Mouse (Mus musculus) heart, postnatal 0 days (tissue): ENCODE measurements at regions not wholly inside any gene's neighbourhood (a gene's known extent, or its start where the extent isn't known, plus 50 kb on each side); places are given as distances from the start of the nearest gene placed in this dataset.

Experiments used
- ATAC-seq: fragments of 200-750 bp; cut with Nextera tagmentation; 2 replicates; pipeline ENCODE4 v1.8.0; 2017; ENCODE audit warnings: low read depth, moderate number of reproducible peaks, moderate library complexity; ENCODE audit not compliant: insufficient read depth
- DNase-seq: peaks from one replicate; pipeline ENCODE4 v3.0.0-alpha.2; 2016; ENCODE audit warnings: low spot score
- H3K27ac ChIP-seq: fragments of 300-500 bp; sonication (generic); 2 replicates; pipeline ENCODE4 v1.5.1; 2014; ENCODE audit warnings: low read depth, mild to moderate bottlenecking
- H3K27me3 ChIP-seq: fragments of 300-500 bp; sonication (generic); 2 replicates; pipeline ENCODE4 v1.6.1; 2014; ENCODE audit warnings: low read length, mixed read lengths; ENCODE audit not compliant: control insufficient read depth, insufficient read depth
- H3K36me3 ChIP-seq: fragments of 300-500 bp; sonication (generic); replicated peaks from 2 replicates; pipeline ENCODE4 v1.6.1; 2014; ENCODE audit warnings: low read length, mixed read lengths; ENCODE audit not compliant: control insufficient read depth, insufficient read depth
- H3K4me1 ChIP-seq: fragments of 300-500 bp; sonication (generic); 2 replicates; pipeline ENCODE4 v1.6.1; 2014; ENCODE audit warnings: antibody characterized with exemption; ENCODE audit not compliant: control insufficient read depth, insufficient read depth
- H3K4me2 ChIP-seq: fragments of 300-500 bp; sonication (generic); 2 replicates; pipeline ENCODE4 v1.6.1; 2014; ENCODE audit warnings: low read depth, mild to moderate bottlenecking, low read length, moderate library complexity
- H3K4me3 ChIP-seq: fragments of 300-500 bp; sonication (generic); 2 replicates; pipeline ENCODE4 v1.5.1; 2014; ENCODE audit warnings: low read depth, low read length
- H3K9ac ChIP-seq: fragments of 300-500 bp; sonication (generic); replicated peaks from 2 replicates; pipeline ENCODE4 v1.6.1; 2014; ENCODE audit warnings: low read depth, low read length, mixed read lengths
- H3K9me3 ChIP-seq: fragments of 300-500 bp; sonication (generic); replicated peaks from 2 replicates; pipeline ENCODE4 v1.6.1; 2016; ENCODE audit warnings: low read length; ENCODE audit not compliant: control insufficient read depth
- CTCF ChIP-seq: IDR thresholded peaks from 2 replicates; pipeline ENCODE4 v1.5.1; 2016; ENCODE audit warnings: antibody characterized with exemption, control low read depth, low read depth
- EP300 ChIP-seq: IDR thresholded peaks from 2 replicates; pipeline ENCODE4 v1.6.1; 2016; ENCODE audit warnings: antibody characterized with exemption, low read depth
- WGBS: fragments of 180-500 bp; shearing (Covaris S2); extraction: QIAGEN DNeasy Blood & Tissue Kit; methylation state at CpG from one replicate; pipeline ENCODE4 v1.1.7; 2014; 5-methylcytosine and 5-hydroxymethylcytosine counted together

DNA sequence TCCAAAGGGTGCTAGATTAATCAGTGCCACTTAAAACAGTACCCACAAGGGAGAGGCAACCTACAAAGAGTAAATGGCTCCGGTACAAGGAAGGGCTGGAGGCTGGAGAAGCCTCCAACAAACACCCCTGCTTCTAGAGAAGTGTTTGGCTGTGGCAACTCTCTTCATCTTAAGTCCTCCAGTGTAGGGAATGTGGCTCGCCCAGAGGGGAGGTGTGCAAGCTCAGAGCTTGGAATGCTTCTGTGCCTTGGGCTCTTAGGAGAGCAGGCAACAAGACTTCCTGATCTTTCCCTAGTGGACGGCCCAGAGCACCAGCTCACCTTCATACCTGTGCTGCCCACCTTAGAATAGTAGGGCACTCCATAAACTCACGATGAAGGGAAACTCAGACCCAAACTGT, 92.4 kb downstream of the Fam53a start:
- DNase-seq = no peak
- TF ChIP-seq CTCF = no peak
- no peak for TF ChIP-seq EP300
- Histone ChIP-seq H3K4me1 (no peaks in the 10 kb centered on the region), H3K36me3 (no peaks in the 10 kb centered on the region), H3K4me2 (no peak overlapping the region), H3K4me3 (no peak overlapping the region), H3K27me3 (peaks cover 52% of the 10 kb centered on the region), H3K27ac (no peak overlapping the region), H3K9me3 (no peaks in the 10 kb centered on the region), H3K9ac (no peak overlapping the region)
- ATAC-seq = no peak
- WGBS = 68% methylated on average over 4 of the region's 4 CpGs

DNA sequence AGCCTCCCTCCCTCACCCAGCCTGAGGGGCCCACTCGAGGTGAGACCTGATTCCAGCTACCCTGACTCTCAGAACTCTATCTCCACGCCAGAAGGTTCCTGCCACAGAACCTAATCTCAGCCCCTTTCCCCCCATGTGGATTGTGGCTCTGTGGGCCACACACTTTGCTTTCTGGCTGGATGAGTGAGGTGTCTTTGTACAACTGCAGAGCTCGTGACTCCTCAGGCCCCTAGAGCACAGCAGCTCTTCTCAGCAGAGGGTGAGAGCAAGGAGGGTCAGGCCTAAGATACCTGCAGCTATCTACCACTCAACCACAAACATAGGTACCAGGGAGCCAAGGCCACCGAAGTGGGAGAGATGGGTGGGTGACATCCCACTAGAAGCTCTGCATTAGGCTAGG, 93.2 kb downstream of the Fam53a start:
- Histone ChIP-seq H3K27ac (no peak overlapping the region), H3K9ac (no peak overlapping the region), H3K9me3 (no peaks in the 10 kb centered on the region), H3K36me3 (no peaks in the 10 kb centered on the region), H3K4me1 (no peaks in the 10 kb centered on the region), H3K4me3 (no peak overlapping the region), H3K27me3 (peaks cover 52% of the 10 kb centered on the region), H3K4me2 (no peak overlapping the region)
- no peak for TF ChIP-seq EP300
- ATAC-seq = no peak
- WGBS = 60% methylated on average over 4 of the region's 4 CpGs
- no peak for DNase-seq

DNA sequence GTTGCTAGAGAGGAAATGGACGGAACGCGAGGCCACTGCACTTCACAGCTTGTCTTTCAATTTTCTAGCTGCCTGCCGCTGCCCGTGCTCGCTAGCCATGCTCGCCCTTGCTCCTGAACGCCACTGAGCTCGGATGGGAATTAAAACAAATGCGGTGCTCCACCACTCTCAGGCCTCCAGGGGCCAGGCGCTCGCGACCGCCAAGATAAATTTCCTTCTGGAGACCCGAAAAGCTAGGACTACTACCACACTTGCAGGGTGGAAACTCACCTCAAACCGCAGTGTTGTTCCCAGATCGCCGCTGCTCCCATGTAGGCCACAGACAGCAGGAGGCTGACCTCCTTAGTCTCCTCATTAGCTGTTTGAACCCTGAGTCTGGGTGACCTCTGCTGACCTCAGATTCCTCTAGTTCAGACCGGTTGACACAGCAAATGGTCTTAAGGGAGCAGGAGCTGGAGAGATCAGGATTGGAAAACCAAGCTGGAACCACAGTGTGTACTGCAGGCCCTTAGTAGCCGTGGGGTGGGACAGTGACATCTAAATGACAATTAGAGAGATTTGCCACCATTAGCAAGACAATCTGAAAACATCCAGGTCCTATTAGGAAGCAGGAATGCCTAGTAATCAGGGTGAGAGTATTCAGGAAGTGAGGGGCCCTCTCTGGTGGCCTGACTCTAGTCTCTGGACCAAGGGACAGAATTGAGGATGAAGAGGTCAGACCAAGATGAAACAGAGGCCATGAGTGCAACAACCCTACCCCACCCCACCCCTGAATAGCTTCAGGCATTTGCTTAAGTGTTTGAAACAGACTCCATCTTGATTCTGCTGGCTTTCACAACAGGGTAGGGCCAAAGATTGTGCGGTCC, 94.1 kb downstream of the Fam53a start:
- no peaks in the 10 kb centered on the region for H3K9me3 ChIP-seq
- H3K36me3 ChIP-seq = no peaks in the 10 kb centered on the region
- ATAC-seq (no peak), DNase-seq (no peak)
- no peak overlapping the region for H3K27ac ChIP-seq
- no peak overlapping the region for H3K4me3 ChIP-seq
- no peaks in the 10 kb centered on the region for H3K4me1 ChIP-seq
- 29% methylated on average over 21 of the region's 21 CpGs for WGBS
- peak overlapping the region; percentile 19; the same call in 1 of the 2 replicates for H3K4me2 ChIP-seq
- H3K27me3 ChIP-seq = peaks cover 45% of the 10 kb centered on the region
- H3K9ac ChIP-seq = no peak overlapping the region
- TF ChIP-seq CTCF (no peak), EP300 (no peak)

DNA sequence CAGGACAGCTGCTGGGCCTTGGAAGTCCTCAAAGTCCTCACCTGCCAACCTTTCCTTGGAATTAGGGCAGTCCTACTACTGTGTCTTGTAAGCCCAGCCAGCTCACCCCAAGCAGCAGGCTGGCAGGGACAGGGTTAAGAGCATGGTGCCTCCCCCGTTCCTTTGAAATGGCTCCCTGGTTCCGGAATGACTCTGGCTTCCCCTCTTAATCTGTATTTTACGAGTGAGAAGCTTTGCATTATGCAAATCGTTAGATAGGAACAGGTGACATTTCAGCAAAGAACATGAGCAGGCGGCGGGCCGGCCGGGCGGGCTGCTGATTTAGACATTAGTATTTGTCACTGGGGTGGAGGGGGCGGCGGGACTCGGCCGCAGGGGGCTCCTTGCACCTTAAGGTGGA, 95.1 kb downstream of the Fam53a start:
- no peak overlapping the region for H3K27ac ChIP-seq
- 20% methylated on average over 13 of the region's 13 CpGs for WGBS
- no peaks in the 10 kb centered on the region for H3K9me3 ChIP-seq
- H3K36me3 ChIP-seq = no peaks in the 10 kb centered on the region
- H3K4me3 ChIP-seq = no peak overlapping the region
- H3K9ac ChIP-seq = no peak overlapping the region
- ATAC-seq (no peak), DNase-seq (no peak)
- peaks cover 5% of the 10 kb centered on the region for H3K4me1 ChIP-seq
- 0 out of 2 replicates have a peak overlapping the region, but pooled peaks have one; percentile 19 for H3K4me2 ChIP-seq
- no peak for TF ChIP-seq EP300
- no peak for TF ChIP-seq CTCF
- peaks cover 35% of the 10 kb centered on the region for H3K27me3 ChIP-seq

DNA sequence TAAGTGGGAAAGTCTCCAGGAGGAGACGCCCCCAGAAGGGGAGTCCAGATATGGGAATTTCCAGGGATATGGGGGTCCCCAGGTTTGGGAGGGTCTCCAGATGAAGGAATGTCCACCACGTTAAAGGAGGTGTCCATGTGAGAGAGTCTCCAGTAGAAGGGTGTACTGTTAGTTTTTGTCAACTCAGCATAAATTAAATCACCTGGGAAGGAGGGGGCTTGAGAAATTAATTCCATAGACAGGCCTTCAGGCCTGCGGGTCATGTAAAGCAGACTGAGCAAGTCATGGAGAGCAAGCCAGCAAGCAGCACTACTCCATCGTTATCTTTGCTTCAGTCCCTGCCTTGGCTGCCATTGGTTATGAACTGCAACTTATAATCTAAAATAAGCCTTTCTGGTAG, 96.2 kb downstream of the Fam53a start:
- Histone ChIP-seq H3K27me3 (peaks cover 26% of the 10 kb centered on the region; the same call in 1 of the 2 replicates), H3K36me3 (no peaks in the 10 kb centered on the region), H3K27ac (no peak overlapping the region), H3K4me3 (no peak overlapping the region), H3K4me1 (peaks cover 9% of the 10 kb centered on the region), H3K4me2 (no peak overlapping the region), H3K9me3 (no peaks in the 10 kb centered on the region), H3K9ac (no peak overlapping the region)
- WGBS = 94% methylated on average over 4 of the region's 4 CpGs
- DNase-seq = no peak
- ATAC-seq = no peak
- TF ChIP-seq CTCF = no peak
- no peak for TF ChIP-seq EP300

DNA sequence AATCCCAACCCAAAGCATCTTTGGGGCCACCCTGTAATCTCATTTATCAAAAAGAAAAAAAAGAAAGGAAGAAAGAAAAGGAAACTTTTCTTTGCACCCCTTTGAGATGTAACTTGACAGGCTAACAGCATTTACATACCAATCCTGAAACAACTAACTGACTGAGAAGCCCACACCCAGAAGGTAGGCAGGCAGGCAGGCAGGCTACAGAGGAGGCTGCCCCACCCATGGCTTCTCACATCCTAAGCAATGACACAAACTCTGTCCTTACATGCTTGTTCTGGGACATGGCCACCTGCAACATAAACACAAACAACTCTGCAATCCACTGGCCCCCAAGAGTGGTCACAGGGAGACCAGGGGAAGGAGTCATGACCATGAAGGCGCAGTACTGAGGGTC, 97.5 kb upstream of the Nkx1-1 start:
- ATAC-seq = no peak
- no peak for TF ChIP-seq EP300
- no peak for TF ChIP-seq CTCF

More for the DNA sequence above, 97.5 kb upstream of the Nkx1-1 start:
- no peak for DNase-seq
- peaks cover 9% of the 10 kb centered on the region for H3K4me1 ChIP-seq
- H3K9me3 ChIP-seq = no peaks in the 10 kb centered on the region
- no peak overlapping the region for H3K27ac ChIP-seq
- 100% methylated on average over 1 of the region's 1 CpGs for WGBS
- no peak overlapping the region for H3K9ac ChIP-seq
- H3K36me3 ChIP-seq = no peaks in the 10 kb centered on the region
- H3K4me3 ChIP-seq = no peak overlapping the region
- peaks cover 20% of the 10 kb centered on the region; the same call in 1 of the 2 replicates for H3K27me3 ChIP-seq
- no peak overlapping the region for H3K4me2 ChIP-seq
